Mouse (Mus musculus) adrenal gland, postnatal 10 days (tissue): ENCODE results near the gene Lama1. TPM values are rescaled to one million over a fixed set of nuclear protein-coding genes. Genes with fewer than 3 reads are reported as not detected.
"Not testable (repeated sequence)": the region's sequence is repeated elsewhere in the genome, so short reads cannot be mapped to it uniquely, and the experiment has no call there.

Experiments
- DNase-seq: peaks from one replicate; pipeline ENCODE4 v3.0.0; 2021; ENCODE audit warnings: mixed read lengths
- total RNA-seq, 2 experiments: library from RNA; stranded (reverse); gene quantifications; 2 replicates each; pipeline ENCODE4 v1.2.3; 2021

Gene Lama1
- total RNA-seq, 2 experiments from 2014 or later: 11.7 to 13.5 TPM

- DNase-seq: no peak
These were observed 141.9 kb downstream of the Lama1 start for GRCm38 (mm10) chr17:67838948-67839347.

DNA sequence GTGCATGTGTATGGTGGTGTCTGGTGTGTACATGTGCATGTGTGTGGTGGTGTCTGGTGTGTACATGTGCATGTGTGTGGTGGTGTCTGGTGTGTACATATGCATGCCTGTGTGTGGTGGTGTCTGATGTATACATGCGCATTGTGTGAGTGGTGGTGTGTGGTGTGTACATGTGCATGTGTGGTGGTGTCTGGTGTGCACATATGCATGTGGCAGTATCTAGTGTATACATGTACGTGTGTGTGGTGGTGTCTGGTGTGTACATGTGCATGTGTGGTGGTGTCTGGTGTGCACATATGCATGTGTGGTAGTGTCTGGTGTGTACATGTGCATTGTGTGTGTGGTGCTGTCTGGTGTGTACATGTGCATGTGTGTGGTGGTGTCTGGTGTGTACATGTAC lies 144.4 kb downstream of the Lama1 start:
- DNase-seq: not testable (repeated sequence)

- no peak for DNase-seq
These were observed 164.1 kb downstream of the Lama1 start for GRCm38 (mm10) chr17:67861080-67861630.

- peak; percentile 79 for DNase-seq
These were observed 164.9 kb downstream of the Lama1 start for GRCm38 (mm10) chr17:67861744-67862535.

DNA sequence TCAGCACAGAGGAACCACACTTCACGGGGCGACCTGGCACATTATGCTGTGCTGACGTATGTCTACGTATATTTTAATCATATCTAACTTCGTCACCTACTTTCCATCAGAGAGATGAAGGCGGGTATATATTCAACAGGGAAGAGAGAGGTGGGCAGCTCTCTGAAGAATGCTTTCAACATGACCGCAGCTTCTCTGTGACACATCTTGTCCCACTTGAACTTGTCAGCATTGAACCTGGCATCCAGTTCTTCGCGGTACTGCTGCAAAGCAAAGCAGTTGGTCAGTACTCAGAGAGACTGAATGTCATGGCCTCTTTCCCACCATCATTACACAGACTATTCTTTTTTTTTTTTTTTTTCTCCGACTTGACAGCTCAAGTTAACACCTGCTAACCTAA lies 167.3 kb downstream of the Lama1 start:
- no peak for DNase-seq

DNA sequence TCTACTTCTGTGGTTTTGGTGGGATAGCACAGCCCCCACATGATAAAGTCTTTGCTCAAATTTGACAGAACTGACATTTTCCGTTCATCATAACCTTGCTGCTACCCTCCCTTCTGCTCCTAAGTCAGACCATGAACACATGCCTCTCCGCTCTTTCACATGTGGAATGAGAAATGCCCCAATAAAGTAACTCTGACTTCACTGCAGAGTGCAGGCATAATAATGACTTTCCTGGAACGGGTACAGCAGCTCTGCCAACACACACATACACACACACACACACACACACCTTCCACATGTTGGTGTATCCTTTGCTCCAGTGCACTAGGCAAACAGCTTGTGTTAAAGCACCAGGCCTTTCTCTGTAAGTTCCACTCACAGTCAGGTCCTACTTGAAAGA lies 167.9 kb downstream of the Lama1 start:
- DNase-seq: no peak

DNA sequence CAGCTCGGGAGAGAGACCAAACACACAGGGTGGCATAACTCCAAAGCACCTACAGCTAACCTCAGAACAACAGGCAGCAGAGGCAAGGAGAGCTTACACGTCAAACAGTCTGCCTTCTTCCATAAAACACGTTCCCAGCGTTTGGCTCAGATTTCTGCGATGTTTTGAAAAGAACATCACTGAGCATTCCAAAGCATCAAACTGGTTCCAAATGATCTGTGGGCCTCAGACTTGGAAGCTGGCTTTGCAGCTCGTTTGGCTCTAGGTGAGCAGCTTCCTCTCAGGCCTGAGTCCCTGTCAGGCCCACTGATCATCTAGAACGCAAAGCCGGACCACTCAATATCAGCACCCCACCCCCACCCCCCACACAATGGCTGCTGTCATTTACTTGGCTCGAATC lies 169.0 kb downstream of the Lama1 start:
- DNase-seq: no peak

- no peak for DNase-seq
These were observed 169.6 kb downstream of the Lama1 start for GRCm38 (mm10) chr17:67866541-67867241.

- peak; percentile 84 for DNase-seq
These were observed 172.9 kb downstream of the Lama1 start for GRCm38 (mm10) chr17:67869731-67870601.

Other genes with a start within 250 kb of the Lama1 start
- 1 to 10 TPM in 1 of 2 experiments, under 1 TPM in 1; 0.45 to 1.1 TPM for gene Lrrc30, start 64.5 kb upstream of the Lama1 start, total RNA-seq